Mouse (Mus musculus): ENCODE results near the gene Slc28a1. TPM values are rescaled to one million over a fixed set of nuclear protein-coding genes. Genes with fewer than 3 reads are reported as not detected.

Gene Slc28a1
- polyA plus RNA-seq, 1 experiment from 2014 or later, result not detected

Other genes starting within 250 kb of the Slc28a1 start
- 46.0 and 48.0 TPM in 2 replicates for gene Wdr73, start 213.5 kb upstream of the Slc28a1 start, polyA plus RNA-seq (2015; fragmentation: Nextera tagmentation; extraction: Ambion mirVana)
- gene Nmb, start 209.7 kb upstream of the Slc28a1 start, polyA plus RNA-seq (2015; fragmentation: Nextera tagmentation; extraction: Ambion mirVana), result 6.6 and 7.6 TPM in 2 replicates
- 165 and 169 TPM in 2 replicates for gene Sec11a, start 167.0 kb upstream of the Slc28a1 start, polyA plus RNA-seq (2015; fragmentation: Nextera tagmentation; extraction: Ambion mirVana)
- 8.3 and 9.8 TPM in 2 replicates for gene Zfp592, start 121.1 kb upstream of the Slc28a1 start, polyA plus RNA-seq (2015; fragmentation: Nextera tagmentation; extraction: Ambion mirVana)
- 0.06 TPM in 1 of 2 replicates, not detected in the other for gene Alpk3, start 57.2 kb upstream of the Slc28a1 start, polyA plus RNA-seq (2015; fragmentation: Nextera tagmentation; extraction: Ambion mirVana)
- 1.5 and 1.9 TPM in 2 replicates for gene Pde8a, start 98.8 kb downstream of the Slc28a1 start, polyA plus RNA-seq (2015; fragmentation: Nextera tagmentation; extraction: Ambion mirVana)
- 1,016 and 1,034 TPM in 2 replicates for gene Rps17, start 230.5 kb downstream of the Slc28a1 start, polyA plus RNA-seq (2015; fragmentation: Nextera tagmentation; extraction: Ambion mirVana)

Data from forebrain, embryonic 13.5 days (tissue).